16 mouse cellular contexts compared by ENCODE assay signal in the genomic region with DNA sequence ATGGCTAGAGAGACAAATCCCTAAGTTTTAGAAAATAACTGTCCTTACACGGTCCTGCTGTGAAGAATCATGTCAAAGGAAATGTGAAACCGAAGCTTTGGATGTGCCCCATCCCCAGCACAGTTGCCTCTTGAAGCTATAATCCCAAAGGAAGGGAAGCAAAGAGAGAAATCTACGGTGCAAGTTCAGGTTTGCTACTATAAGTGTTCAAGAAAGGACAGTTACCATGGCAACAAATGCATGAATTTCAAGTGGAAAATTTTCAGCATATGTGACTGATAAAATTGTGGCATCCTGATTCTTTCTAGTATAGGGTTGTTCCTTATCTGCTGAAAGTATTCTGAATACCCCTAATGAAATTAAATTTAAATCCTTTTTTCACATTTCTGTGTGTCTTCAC.
A peak's percentile ranks its signal among the peaks of the same experiment; 100 is the strongest.
DNase-seq lines count a peak whose midpoint lies in the region; ATAC-seq and TF ChIP-seq lines count a peak whose summit lies in the region.
"Had no signal": no experiment of that assay in that cellular context is flagged by ENCODE, and none has a peak within 500 bp of the region (broad histone marks: within the 10 kb centered on the region; RNA-seq: fewer than 3 reads in every experiment).

No protein-coding gene starts in this region.

- H3K27ac ChIP-seq in left cerebral cortex, adult 2 months = peak overlapping the region; percentile 83
- H3K27ac ChIP-seq: limb, embryonic 15.5 days had no signal

- intact Hi-C loops in left cerebral cortex, adult 2 months (cut with DNase I) = no loop called here
- intact Hi-C loops in left cerebral cortex, postnatal 14 days (cut with DNase I) = no loop called here
- intact Hi-C loops in heart, postnatal 25 days (cut with DNase I) = no loop called here

- no peak for DNase-seq in frontal cortex, postnatal 25 days (ENCODE audit: low spot score in 2 of 2)
- DNase-seq in left cerebral cortex, adult 2 months (ENCODE audit: extremely low spot score in 1 of 2, low spot score in 2 of 2) = no peak
- no peak for DNase-seq in left cerebral cortex, adult 8-10 months (ENCODE audit: low spot score in 2 of 2)
- DNase-seq in brain, embryonic 18.5 days (ENCODE audit: low read depth, low spot score) = peak; percentile 50
- DNase-seq in left cerebral cortex, postnatal 14 days (ENCODE audit: low spot score in 2 of 2) = peak; percentile 8 to 58
- DNase-seq in heart, postnatal 25 days (ENCODE audit: low spot score) = no peak
- DNase-seq: cerebellum, adult 9-10 months; gastrocnemius, postnatal 25 days; kidney, postnatal 4 days; lung, adult 18-20 months; spleen, adult 18-20 months had no signal

- TF ChIP-seq CTCF in left cerebral cortex, adult 2 months (IDR thresholded peaks at IDR 0.05) = no peak

- ATAC-seq in frontal cortex, adult (ENCODE audit: low TSS enrichment) = peak; percentile 92
- ATAC-seq: activated CD4-positive, CD25-positive, alpha-beta regulatory T cell, adult 4 months; inflammation-experienced regulatory T-cells, adult 6 months; Patski had no signal

- no peak overlapping the region for H3K4me3 ChIP-seq in left cerebral cortex, adult 2 months
- H3K4me3 ChIP-seq: limb, embryonic 15.5 days had no signal

Comparison
In these comparisons a context has a peak if more than half of its experiments do, and no peak if none do; other contexts are left out.
1. DNase-seq: peak in brain, embryonic 18.5 days (single experiment) and left cerebral cortex, postnatal 14 days (2 of 2); none in frontal cortex, postnatal 25 days (0 of 2), left cerebral cortex, adult 2 months (0 of 2), left cerebral cortex, adult 8-10 months (0 of 2) and heart, postnatal 25 days (single experiment).